Mouse (Mus musculus) G1E (cell line): ENCODE data around the gene Eps8. TPM values are rescaled to one million over a fixed set of nuclear protein-coding genes. Genes with fewer than 3 reads are reported as not detected.

Experiments
- ATAC-seq: 2 replicates; pipeline ENCODE4 v1.8.0; 2016; ENCODE audit warnings: mild to moderate bottlenecking; ENCODE audit not compliant: insufficient number of reproducible peaks, poor library complexity, low FRiP score, severe bottlenecking; ENCODE audit errors: extremely low read depth
- DNase-seq: peaks from one replicate; pipeline ENCODE4 v3.0.0; 2012; ENCODE audit warnings: low spot score
- H3K27me3 ChIP-seq: 2 replicates; pipeline ENCODE4 v1.6.1; 2012; ENCODE audit warnings: mild to moderate bottlenecking, low read length, inconsistent platforms; ENCODE audit not compliant: insufficient read depth
- H3K36me3 ChIP-seq: replicated peaks from 2 replicates; pipeline ENCODE3; 2012; ENCODE audit warnings: mild to moderate bottlenecking, inconsistent platforms
- H3K4me1 ChIP-seq: 2 replicates; pipeline ENCODE4 v1.6.1; 2012; ENCODE audit warnings: low read depth, low read length, inconsistent platforms, mixed read lengths; ENCODE audit not compliant: insufficient read depth
- H3K4me3 ChIP-seq: 2 replicates; pipeline ENCODE4 v1.5.1; 2012; ENCODE audit warnings: low read depth, mild to moderate bottlenecking, inconsistent platforms, low read length, moderate library complexity, mixed read lengths
- H3K9me3 ChIP-seq: replicated peaks from 2 replicates; pipeline ENCODE4 v1.6.1; 2012; ENCODE audit warnings: inconsistent platforms
- CTCF ChIP-seq: IDR thresholded peaks from 2 replicates; pipeline ENCODE4 v1.5.1; 2012; ENCODE audit warnings: low read depth, low read length, inconsistent platforms, mixed read lengths
- GATA1 ChIP-seq: IDR thresholded peaks from 2 replicates; pipeline ENCODE4 v1.6.1; 2012; ENCODE audit warnings: borderline replicate concordance, low read length, inconsistent platforms, mixed read lengths
- GATA2 ChIP-seq: IDR thresholded peaks from 2 replicates; pipeline ENCODE4 v1.6.1; 2012; ENCODE audit warnings: low read depth, low read length, inconsistent platforms, borderline replicate concordance
- POLR2AphosphoS5 ChIP-seq: IDR thresholded peaks from 2 replicates; pipeline ENCODE4 v1.6.1; 2012; ENCODE audit warnings: low read depth, low read length, inconsistent platforms; ENCODE audit not compliant: insufficient replicate concordance
- TAL1 ChIP-seq: conservative IDR thresholded peaks from 2 replicates; pipeline ENCODE4 v1.6.1; 2012; ENCODE audit warnings: low read depth, low read length, inconsistent platforms, mixed read lengths
- polyA plus RNA-seq: library from polyadenylated mRNA; stranded (reverse); fragments of >175 nt; gene quantifications from 2 replicates; pipeline ENCODE4 v1.2.3, GENCODE M21; 2012
- total RNA-seq, 2 experiments: library from RNA; stranded (forward) in 1 of 2; stranded (reverse) in 1 of 2; fragments of 200-1000 nt in 1 of 2; fragments of >200 nt in 1 of 2; fragmentation: Nextera tagmentation in 1 of 2; gene quantifications; 2 replicates each; pipeline ENCODE4 v1.2.3; 2014 to 2017

Gene Eps8
- total and polyA plus RNA-seq, 3 experiments = 0.33 TPM; not detected in 2

DNA sequence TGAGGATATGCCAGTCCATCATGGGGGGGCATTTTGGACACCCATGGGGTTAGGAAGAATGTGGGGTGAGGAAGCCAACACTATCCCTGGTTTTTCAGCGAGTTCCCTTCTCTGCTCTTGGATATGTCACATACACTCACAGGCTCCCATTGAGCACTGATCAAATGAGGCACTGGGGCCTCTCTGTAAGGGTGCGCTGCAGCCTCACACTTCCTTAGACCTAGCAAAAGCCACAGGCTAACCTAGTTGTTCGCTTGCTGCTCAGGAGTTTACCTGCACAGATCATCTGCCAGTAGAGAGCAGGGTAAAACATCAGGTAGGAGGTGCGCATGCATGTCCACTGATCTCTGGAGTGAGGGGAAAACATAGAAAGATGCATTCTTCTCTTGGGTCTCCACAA lies 97.5 kb downstream of the Eps8 start:
- no peak for ATAC-seq
- no peaks in the 10 kb centered on the region for H3K36me3 ChIP-seq
- no peaks in the 10 kb centered on the region for H3K4me1 ChIP-seq

GRCm38 (mm10) chr6:137556636-137557035 lies 98.0 kb downstream of the Eps8 start:
- Histone ChIP-seq H3K27me3 (no peaks in the 10 kb centered on the region), H3K36me3 (no peaks in the 10 kb centered on the region), H3K9me3 (peaks cover 56% of the 10 kb centered on the region), H3K4me1 (no peaks in the 10 kb centered on the region), H3K4me3 (no peak overlapping the region)
- ATAC-seq (no peak), DNase-seq (no peak)
- TF ChIP-seq GATA1 (no peak), POLR2AphosphoS5 (no peak), GATA2 (no peak), CTCF (no peak), TAL1 (no peak)

More for the DNA sequence above, 97.5 kb downstream of the Eps8 start:
- Histone ChIP-seq H3K9me3 (peaks cover 59% of the 10 kb centered on the region), H3K27me3 (no peaks in the 10 kb centered on the region), H3K4me3 (no peak overlapping the region)
- DNase-seq = no peak
- TF ChIP-seq GATA1 = no peak
- no peak for TF ChIP-seq POLR2AphosphoS5
- no peak for TF ChIP-seq TAL1
- TF ChIP-seq GATA2 = no peak
- no peak for TF ChIP-seq CTCF

- ATAC-seq = no peak
Observed at GRCm38 (mm10) chr6:137550181-137550580, 104.5 kb downstream of the Eps8 start.

GRCm38 (mm10) chr6:137548613-137549012 lies 106.1 kb downstream of the Eps8 start:
- H3K36me3 ChIP-seq = no peaks in the 10 kb centered on the region
- H3K27me3 ChIP-seq = no peaks in the 10 kb centered on the region
- H3K4me3 ChIP-seq = no peak overlapping the region
- H3K4me1 ChIP-seq = no peaks in the 10 kb centered on the region
- H3K9me3 ChIP-seq = peaks cover 42% of the 10 kb centered on the region
- no peak for TF ChIP-seq GATA2
- no peak for TF ChIP-seq CTCF
- TF ChIP-seq GATA1 = no peak
- TF ChIP-seq TAL1 = no peak
- no peak for TF ChIP-seq POLR2AphosphoS5
- DNase-seq (no peak), ATAC-seq (no peak)

More at GRCm38 (mm10) chr6:137550181-137550580, 104.5 kb downstream of the Eps8 start:
- Histone ChIP-seq H3K4me1 (no peaks in the 10 kb centered on the region), H3K27me3 (no peaks in the 10 kb centered on the region), H3K36me3 (no peaks in the 10 kb centered on the region), H3K9me3 (peaks cover 49% of the 10 kb centered on the region), H3K4me3 (no peak overlapping the region)
- TF ChIP-seq CTCF (no peak), GATA1 (no peak), TAL1 (no peak), GATA2 (no peak), POLR2AphosphoS5 (no peak)
- DNase-seq = no peak

- H3K27me3 ChIP-seq = no peaks in the 10 kb centered on the region
- DNase-seq (no peak), ATAC-seq (no peak)
- H3K4me3 ChIP-seq = no peak overlapping the region
- no peaks in the 10 kb centered on the region for H3K36me3 ChIP-seq
- H3K4me1 ChIP-seq = no peaks in the 10 kb centered on the region
- H3K9me3 ChIP-seq = peaks cover 35% of the 10 kb centered on the region
- TF ChIP-seq TAL1 = no peak
- no peak for TF ChIP-seq POLR2AphosphoS5
- TF ChIP-seq GATA2 = no peak
- no peak for TF ChIP-seq CTCF
- no peak for TF ChIP-seq GATA1
Observed at GRCm38 (mm10) chr6:137547555-137547954, 107.1 kb downstream of the Eps8 start.

- H3K4me1 ChIP-seq = no peaks in the 10 kb centered on the region
- DNase-seq = no peak
- no peak for ATAC-seq
Observed at GRCm38 (mm10) chr6:137546101-137546500, 108.6 kb downstream of the Eps8 start.

GRCm38 (mm10) chr6:137545341-137545740 lies 109.3 kb downstream of the Eps8 start:
- DNase-seq (no peak), ATAC-seq (no peak)
- TF ChIP-seq CTCF (no peak), TAL1 (no peak), GATA2 (no peak), POLR2AphosphoS5 (no peak), GATA1 (no peak)
- H3K36me3 ChIP-seq = no peaks in the 10 kb centered on the region
- H3K4me3 ChIP-seq = no peak overlapping the region
- H3K9me3 ChIP-seq = peaks cover 31% of the 10 kb centered on the region
- H3K4me1 ChIP-seq = no peaks in the 10 kb centered on the region
- H3K27me3 ChIP-seq = no peaks in the 10 kb centered on the region

More at GRCm38 (mm10) chr6:137546101-137546500, 108.6 kb downstream of the Eps8 start:
- Histone ChIP-seq H3K9me3 (peaks cover 38% of the 10 kb centered on the region), H3K4me3 (no peak overlapping the region), H3K27me3 (no peaks in the 10 kb centered on the region), H3K36me3 (no peaks in the 10 kb centered on the region)
- TF ChIP-seq POLR2AphosphoS5 (no peak), CTCF (no peak), GATA1 (no peak), TAL1 (no peak), GATA2 (no peak)
